Mouse (Mus musculus) CH12.LX (cell line): ENCODE data around the gene A230050P20Rik.
A peak's percentile ranks its signal among the peaks of the same experiment; 100 is the strongest.

Source experiments
- CTCF ChIP-seq, 2 experiments: IDR thresholded peaks in 1 of 2; conservative IDR thresholded peaks in 1 of 2; 2 replicates each; pipeline ENCODE4 v1.5.1; 2011 to 2012; ENCODE audit warnings: low read depth in 2 of 2, low read length in 2 of 2, improper control_type of control experiment in 1 of 2, inconsistent platforms in 1 of 2, mild to moderate bottlenecking in 1 of 2, moderate library complexity in 1 of 2
- E2F4 ChIP-seq: IDR thresholded peaks from 2 replicates; pipeline ENCODE4 v1.6.1; 2011; ENCODE audit warnings: low read depth, low read length, improper control_type of control experiment; ENCODE audit not compliant: insufficient replicate concordance
- NELFE ChIP-seq: IDR thresholded peaks from 2 replicates; pipeline ENCODE4 v1.6.1; 2011; ENCODE audit warnings: low read depth, low read length, improper control_type of control experiment
- ZNF384 ChIP-seq: IDR thresholded peaks from 2 replicates; pipeline ENCODE4 v1.6.1; 2012; ENCODE audit warnings: low read depth, low read length, improper control_type of control experiment, inconsistent platforms

GRCm38 (mm10) chr9:20877118-20878040 is 8.9 kb downstream of the A230050P20Rik start:
- TF ChIP-seq ZNF384 (peak; percentile 91), CTCF (conservative IDR thresholded peaks at IDR 0.05 in 1 of 2, IDR thresholded peaks at IDR 0.05 in 1 of 2; ENCODE audit: low read depth in 2 of 2, low read length in 2 of 2) (no peak), E2F4 (no peak), NELFE (no peak)
